Mouse (Mus musculus): Measurements from ENCODE around the gene Cemip2. TPM values are rescaled to one million over a fixed set of nuclear protein-coding genes. Genes with fewer than 3 reads are reported as not detected.

The Cemip2 gene
- total RNA-seq, 2 experiments from 2014 or later, result 1.1 to 4.6 TPM

DNA sequence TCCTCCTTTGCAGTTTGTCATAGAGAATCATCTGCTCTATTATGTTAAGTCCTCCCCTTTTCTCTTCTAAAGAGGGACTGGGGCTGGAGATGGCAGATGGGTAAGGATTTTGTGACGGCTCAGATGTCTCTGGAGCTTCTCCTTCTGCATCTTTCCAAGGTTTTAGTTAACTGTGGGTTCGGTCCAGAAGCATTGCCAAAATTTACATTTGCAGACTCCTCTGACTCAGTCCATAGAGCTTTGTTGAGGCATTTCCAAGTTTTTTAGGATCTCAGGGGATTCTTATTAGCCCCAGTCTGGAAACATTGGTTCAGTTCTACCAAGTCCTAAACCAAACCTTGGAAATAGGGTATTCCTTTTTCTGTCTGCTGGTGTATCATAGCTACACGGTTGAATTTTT, 1.5 kb upstream of the Cemip2 start:
- no peak for ATAC-seq (replicated peaks; ENCODE audit: low FRiP score, low TSS enrichment, poor library complexity, severe bottlenecking)

DNA sequence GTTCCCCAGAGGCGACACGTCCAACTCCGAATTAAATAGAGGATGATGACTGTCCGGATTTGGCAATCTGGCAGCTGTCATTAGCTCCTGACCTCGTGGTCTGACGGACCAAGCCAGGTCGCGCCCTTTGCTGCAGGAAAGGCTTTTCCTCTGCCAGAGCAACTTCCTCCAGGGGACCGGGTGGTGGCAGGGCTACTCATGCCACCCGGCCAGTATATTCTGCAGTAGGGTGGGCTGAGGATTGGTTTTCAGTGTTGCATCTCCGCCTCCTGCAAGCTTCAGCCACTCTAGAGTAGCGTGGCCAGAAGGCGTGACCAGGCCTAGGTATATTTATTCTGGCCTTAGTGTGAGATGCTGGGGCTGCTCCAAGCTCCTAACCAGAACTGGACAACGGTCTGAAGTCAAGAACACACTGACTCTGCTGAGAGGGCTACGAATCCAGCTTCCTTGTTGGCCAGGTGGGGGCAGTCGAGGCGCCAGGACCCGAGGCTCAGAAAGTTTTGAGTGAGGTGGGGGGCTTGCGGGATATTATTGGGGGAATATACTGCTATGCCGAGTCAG, 891 bp upstream of the Cemip2 start:
- 0 out of 2 replicates have a peak, but pooled peaks have one; percentile 38 for ATAC-seq (replicated peaks; ENCODE audit: low FRiP score, low TSS enrichment, poor library complexity, severe bottlenecking)

DNA sequence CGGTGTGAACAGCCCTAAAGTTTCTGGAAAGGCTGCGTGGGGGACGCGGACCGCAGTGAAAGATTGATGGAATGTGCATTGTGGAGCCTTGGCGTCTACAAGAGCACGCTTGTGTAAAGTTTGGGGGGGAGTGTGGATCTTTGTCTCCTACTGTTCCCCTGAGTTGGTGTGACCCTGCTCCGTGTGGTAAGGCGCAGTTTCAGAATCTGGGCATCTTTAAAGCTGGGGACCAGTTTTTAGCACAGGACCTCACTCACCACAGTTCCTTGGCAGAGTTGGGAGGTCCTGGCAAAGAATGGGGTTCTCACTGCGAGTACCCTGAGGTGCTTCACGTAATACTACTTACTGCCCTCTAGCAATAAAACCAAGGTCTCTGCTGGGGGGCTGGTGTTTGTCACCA, 964 bp downstream of the Cemip2 start:
- ATAC-seq (replicated peaks; ENCODE audit: low FRiP score, low TSS enrichment, poor library complexity, severe bottlenecking), result no peak

DNA sequence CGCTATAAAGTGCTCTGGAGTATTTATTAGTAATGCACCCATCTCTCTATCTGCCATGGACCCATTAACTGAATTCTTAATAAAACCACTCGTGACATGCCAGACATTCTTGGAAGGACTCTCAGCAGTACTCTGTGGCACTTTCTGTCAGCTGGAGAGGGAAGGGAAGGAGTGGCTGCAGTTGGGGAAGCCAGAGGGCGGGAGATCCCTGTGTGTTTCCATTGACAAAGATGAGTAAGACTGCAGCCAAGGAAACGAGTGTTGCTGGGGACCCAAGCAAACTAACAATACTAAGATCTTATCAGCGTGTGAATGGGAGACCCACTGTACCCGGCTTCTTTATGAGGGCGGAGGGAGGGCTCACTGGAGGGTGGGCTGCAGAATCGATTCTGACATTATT, 2.5 kb downstream of the Cemip2 start:
- no peak for ATAC-seq (replicated peaks; ENCODE audit: low FRiP score, low TSS enrichment, poor library complexity, severe bottlenecking)

DNA sequence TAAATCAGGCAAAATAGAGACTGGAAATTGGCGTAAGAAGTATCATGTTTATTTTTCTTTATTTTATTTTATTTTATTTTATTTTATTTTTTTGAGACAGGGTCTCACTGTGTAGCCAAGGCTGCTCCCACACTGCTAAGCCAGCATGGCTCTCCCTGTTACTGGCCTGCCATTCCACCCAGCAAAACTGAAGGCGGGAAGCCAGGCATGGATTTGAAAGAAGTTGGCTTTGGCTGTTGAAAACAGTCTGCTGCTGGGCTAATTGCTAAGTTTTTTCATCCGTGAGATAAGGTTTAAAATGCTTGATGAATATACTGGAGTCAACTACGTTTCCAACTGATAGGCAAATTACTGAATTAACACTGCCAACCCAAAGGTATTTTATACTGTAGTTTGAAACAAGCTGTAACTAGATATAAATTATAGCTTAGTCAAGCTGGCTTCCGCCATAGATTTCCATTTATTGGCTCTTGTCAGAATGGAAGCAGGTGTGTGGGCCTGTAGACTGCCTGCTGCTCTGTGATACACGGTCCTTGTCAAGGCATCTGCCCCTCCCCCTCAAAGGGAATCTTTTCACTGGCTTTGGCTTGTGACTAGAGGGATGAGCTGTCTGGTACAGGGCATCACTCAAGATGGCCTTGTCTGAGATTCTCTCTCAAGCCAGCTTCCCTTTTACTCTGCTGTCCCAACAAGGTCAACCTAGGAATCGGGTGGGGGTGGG, 3.1 kb downstream of the Cemip2 start:
- no peak for ATAC-seq (replicated peaks; ENCODE audit: low FRiP score, low TSS enrichment, poor library complexity, severe bottlenecking)

DNA sequence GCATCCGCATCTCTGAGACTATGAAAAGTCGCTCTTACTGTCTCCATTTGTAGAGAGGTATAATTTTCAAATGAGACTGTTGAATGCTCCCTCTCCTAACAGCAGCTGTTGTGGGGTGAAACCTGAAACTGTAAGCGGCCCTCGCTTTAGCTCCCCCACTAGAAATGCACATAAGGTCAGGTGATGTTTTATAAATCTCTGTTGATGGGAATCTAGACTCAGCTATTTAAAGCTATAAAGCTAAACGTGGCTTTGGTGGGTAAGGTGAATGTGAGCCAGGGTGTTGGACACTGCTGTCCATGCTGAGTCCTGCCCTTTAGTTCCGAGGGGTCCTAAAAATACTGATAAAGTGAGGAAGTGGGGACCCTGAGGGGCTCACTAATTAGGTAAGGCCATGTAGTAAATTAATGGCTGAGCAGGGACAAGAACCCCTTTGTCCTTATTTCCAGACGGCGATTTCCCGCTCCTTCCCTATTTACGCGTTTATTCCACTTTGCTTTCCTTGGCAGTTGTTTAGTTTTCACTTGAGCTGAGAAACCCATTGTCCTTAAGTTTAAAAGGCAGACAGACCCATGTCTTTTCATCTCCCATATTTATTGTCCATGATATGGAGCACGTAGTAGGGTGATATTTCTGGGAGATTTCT, 3.8 kb downstream of the Cemip2 start:
- no peak for ATAC-seq (replicated peaks; ENCODE audit: low FRiP score, low TSS enrichment, poor library complexity, severe bottlenecking)

DNA sequence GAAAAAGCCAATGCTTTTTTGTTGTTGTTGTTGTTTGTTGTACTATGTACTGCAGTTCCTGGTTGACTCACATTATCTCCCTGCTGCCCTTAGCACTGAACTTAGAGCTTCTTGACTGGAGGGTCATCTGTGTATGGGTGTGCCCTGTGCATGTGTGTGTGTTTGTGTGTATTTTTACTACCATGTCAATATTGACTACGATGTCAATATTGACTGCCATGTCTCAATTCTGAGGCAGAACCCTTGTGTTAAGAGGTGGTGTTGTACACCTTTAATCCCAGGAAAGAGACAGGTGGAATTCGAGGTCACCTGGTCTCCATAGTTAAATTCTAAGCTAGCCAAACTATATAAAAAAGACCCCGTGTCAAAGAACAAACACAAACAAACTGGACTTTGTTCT, 5.6 kb downstream of the Cemip2 start:
- ATAC-seq (replicated peaks; ENCODE audit: low FRiP score, low TSS enrichment, poor library complexity, severe bottlenecking), result no peak

DNA sequence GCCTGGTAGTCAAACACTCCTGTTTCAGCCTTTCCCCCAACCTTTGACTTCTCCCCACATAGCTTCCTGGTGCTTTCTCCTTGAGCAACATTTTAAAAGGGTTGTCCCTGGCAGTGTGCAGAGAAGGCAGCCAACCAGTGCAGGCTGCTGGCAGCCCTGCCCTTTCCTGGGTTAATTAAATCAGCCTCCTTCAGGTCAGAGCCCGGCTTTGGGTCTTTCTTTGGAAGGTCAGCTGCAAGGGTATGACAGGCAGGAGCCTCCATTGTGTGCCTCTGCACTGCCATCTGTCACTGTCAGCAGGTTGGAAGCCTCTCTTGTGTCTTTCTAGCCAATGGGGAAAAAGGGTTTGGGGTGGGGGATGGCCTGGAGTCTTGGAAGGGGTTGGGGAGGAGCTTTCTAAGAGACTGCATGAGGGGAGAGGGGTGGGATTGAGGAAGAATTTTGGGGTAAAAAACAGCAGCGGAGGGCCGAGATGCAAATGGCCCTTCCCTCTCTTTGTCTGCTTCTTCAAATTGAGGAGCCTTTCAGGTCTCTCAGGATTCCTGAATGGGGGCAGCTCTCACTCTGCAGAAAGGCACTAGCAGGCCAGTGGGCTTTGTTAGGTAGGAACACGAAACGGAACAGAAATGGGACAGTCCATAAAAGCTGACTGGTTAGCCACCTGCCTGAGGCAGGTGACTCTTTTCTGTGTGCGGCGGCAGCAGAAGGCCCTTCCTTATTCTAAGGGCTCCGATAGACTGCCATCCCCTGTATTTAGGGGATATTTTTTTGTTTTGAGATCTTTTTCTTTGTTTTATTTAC, 6.4 kb downstream of the Cemip2 start:
- no peak for ATAC-seq (replicated peaks; ENCODE audit: low FRiP score, low TSS enrichment, poor library complexity, severe bottlenecking)

DNA sequence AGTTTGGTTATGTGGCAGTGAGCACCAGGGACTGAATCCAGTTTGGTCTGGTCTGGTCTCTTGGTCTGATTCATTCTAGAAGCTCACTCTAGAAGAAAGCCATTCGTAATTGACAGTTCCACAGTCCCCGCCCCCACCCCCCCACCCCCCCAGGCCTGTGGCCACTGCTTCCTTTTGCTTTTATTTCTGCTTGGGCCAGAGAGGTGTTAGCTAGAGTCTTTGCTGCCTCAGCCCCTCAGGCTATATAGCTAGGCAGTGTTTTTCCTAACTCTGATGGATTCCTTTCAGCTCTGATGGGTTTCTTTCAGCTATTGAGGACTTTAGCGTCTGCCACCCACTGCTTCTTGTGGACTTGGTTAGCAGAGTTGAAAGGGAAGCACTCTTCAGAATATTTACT, 7.0 kb downstream of the Cemip2 start:
- no peak for ATAC-seq (replicated peaks; ENCODE audit: low FRiP score, low TSS enrichment, poor library complexity, severe bottlenecking)

DNA sequence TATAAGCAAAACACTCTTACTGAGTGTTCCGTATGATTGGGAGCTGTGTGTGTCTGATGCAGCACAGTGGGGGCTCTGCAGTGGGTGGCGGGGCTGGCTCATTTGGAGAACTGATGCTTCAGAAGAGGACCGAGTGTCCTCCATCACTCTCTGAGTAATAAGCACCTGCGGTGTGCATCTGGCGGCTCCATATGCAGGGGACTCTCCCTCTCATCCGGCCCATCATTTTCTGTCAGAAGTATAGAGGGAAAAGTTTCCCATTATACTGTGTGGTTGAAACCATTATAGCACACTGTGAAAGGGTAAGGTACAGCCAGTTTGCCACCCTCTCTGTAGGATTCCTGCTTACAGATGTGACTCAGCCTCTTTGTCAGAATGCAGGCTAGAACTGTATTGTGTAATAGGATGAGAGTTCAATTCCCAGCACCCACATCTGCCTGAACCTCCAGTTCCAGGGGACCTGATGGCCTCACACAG, 8.9 kb downstream of the Cemip2 start:
- no peak for ATAC-seq (replicated peaks; ENCODE audit: low FRiP score, low TSS enrichment, poor library complexity, severe bottlenecking)

DNA sequence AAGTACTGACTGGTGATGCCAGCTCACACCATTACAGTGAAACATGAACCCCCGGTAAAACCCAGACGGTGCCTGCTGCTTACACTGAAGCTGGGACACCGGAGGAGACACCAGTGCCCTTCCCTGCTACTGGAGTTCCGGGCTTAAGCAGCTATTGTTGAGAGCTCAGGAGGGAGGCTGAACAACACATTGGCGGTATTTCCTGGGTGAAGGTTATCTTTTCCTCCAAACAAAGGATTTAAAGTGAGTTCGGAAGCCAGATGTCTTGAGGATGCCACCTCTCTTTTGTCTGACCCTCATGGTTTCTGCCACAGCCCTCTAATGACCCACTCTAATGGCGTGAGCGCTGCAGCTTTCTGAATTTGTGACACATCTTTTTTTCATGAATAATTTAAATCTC, 10.9 kb downstream of the Cemip2 start:
- ATAC-seq (replicated peaks; ENCODE audit: low FRiP score, low TSS enrichment, poor library complexity, severe bottlenecking), result no peak

DNA sequence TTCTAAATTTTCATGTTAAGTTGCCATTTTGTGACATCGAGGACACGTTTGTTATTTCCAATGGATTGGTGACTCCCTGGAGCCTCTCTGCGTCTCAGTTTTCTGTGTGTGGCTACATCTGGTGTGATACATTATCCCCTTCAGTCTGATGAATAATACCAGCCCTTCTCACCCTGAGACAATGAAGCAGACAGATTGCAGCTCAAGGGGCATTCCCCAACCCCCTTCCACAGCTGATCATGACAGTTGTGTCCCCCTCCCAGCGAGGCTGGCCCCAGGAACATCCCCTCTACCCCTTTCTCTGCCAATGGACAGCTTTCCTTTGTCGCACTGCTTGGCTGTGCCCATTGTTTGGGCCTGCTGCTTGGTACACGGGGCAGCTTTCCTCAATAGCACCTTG, 11.5 kb downstream of the Cemip2 start:
- no peak for ATAC-seq (replicated peaks; ENCODE audit: low FRiP score, low TSS enrichment, poor library complexity, severe bottlenecking)

DNA sequence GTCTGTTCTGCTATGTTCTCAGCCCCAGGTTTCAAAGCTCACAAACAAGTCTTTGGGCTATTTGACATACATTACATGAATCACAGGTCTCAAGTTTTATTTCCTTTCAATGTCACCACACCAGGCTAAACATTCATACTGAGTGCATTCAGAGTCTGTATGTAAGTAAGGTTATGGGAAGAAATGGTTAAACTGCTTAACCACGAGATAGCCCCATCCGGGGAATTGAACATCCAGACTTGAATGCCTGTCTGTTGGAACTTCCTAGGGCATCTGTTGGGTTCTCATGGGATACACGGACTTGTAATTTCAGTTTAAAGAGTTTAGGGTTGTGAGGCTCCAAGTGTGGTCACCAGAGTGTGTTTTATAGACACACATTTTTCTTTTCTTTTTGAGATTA, 13.2 kb downstream of the Cemip2 start:
- ATAC-seq (replicated peaks; ENCODE audit: low FRiP score, low TSS enrichment, poor library complexity, severe bottlenecking), result no peak

DNA sequence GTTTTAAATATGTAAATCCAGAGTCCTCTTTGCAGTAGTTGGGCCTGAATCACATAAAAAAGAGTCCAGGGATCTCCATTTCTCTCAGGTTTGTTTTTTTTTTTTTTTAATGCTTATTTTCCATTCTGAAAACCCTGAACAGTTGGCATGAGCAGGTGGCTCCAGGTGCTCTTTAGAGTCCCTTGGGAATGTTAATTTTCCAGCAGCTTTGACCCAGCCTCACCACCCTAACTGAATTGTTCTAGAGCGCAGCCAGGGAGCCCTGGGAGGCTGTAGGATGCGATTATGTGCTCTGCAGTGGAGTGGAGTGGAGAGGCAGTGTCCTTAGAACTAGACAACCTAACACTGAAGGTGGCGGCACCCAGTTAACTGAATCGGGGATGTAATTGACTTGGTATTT, 13.7 kb downstream of the Cemip2 start:
- ATAC-seq (replicated peaks; ENCODE audit: low FRiP score, low TSS enrichment, poor library complexity, severe bottlenecking), result no peak

DNA sequence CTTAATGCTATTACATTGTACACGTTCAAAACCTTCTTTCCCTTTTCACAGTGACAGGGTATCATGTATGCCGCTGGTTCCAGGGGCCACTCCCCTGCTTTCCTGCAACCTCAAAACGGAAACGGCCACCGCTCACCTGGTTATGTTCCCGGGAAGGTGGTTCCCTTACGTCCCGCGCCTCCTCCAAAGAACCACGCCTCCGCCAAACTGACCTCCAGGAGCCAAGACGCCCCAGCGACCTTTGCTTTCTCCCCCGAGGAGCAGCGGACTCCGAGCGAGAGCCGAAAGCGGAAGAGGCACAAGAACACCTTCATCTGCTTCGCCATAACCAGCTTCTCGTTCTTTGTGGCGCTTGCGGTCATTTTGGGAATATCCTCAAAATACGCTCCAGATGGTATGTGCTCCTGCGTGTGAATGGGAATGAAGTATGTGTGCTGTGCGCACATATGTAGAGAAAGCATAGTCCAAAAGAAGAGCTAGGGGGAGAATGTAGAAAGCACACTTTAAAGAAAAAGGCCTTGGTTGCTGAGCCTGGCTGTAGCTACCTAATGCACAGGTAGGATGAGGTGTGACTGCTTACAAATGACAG, 14.5 kb downstream of the Cemip2 start:
- ATAC-seq (replicated peaks; ENCODE audit: low FRiP score, low TSS enrichment, poor library complexity, severe bottlenecking), result no peak

DNA sequence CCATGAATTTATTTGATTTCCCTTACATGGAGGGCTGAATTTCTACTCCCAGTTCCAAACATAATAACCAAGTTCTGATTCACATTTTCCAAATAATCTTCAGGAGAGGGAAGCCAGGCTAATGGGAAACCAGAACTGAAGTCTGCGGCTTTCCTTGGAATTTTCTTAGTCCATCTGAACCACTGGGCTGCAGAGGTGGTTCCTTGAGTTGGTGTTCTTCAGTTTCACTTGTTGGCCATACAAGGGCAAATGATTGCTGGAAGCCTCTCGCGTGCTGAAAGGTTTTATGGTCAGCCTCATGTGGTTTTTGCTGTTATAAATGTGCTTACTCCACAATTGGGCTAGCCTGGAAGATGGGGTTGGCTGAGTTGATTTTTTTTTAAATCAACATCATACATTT, 16.4 kb downstream of the Cemip2 start:
- ATAC-seq (replicated peaks; ENCODE audit: low FRiP score, low TSS enrichment, poor library complexity, severe bottlenecking), result no peak

DNA sequence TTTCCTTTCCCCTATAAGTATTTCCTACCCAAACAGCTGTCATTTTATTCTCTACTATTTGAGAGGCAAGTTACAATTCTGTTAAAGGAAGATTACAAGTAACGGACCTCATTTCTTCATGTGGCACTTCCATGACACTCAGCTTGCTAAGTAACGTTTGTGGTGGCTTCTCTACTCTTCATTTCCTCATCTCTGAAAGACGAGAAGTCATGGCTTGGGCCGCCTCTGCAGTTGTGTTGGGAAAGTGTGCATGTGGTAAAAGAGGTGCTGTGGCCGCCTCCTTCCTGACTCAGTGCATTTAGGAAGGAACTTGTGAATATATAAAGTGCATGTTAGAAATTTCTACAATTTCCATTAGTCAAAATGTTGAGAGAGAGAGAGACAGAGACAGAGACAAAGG, 18.2 kb downstream of the Cemip2 start:
- no peak for ATAC-seq (replicated peaks; ENCODE audit: low FRiP score, low TSS enrichment, poor library complexity, severe bottlenecking)

DNA sequence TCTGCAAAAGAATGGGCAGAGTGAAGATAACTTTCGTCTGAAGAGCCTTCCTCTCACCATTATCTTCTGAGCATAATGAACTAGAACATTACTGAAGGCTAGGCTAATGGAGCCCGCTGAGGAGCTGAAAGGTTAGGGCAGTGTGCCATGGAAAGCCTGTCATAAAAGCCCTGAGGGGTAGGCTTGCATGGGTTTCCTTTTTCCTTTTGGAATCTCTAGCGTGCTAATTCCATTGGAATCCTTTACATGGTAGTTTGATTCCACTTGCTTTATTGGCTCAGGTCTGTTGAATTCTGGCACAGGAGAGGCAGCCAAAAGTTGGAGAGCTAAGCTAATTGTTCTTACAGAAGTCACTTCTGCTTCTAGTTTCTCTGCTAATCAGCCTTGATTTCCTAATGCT, 20.6 kb downstream of the Cemip2 start:
- no peak for ATAC-seq (replicated peaks; ENCODE audit: low FRiP score, low TSS enrichment, poor library complexity, severe bottlenecking)

DNA sequence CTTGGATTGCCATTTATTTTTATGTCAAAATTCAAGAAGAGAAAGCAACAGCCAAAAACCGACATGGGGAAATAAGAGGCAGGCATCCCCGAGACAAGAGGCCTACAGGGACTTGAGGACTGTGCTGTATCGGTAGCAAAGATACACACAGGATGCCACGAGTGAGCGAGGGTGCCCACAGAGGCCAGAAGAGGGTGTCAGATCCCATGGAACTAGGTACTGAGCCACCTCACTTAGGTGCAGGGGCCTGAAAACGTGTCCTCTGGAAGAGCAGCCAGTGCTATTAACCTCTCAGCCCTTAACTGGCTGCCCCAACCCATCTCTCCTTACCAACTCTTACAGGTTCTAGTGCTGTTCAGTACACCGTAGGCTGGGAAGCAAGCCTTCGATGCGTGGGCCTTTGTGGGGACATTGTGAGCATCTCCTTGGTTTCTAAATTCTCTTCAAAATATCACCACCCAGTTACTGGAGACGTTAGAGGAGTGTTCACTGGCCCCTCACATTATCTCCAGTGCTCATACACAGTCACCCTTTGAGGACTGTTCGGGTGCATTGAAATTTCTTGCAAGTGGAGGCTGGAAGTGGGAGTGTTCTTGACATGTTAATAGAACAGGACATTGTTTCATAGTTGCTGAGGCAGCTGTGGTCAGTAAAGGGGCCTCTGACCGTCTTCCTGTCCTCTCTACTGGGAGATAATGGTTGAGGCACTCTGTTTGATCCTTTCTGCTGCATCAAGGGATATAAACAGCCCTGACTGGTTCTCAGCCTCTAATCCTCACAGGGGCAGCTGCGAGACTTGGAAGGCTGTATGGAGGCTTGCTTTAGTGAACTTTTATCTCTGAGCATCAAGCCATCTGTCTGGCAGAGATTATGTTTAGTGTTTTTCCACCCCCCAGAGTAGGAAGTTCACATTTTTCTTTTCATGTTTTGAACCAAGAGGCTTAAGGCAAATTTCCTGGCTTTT, 21.6 kb downstream of the Cemip2 start:
- peak; percentile 95 for ATAC-seq (replicated peaks; ENCODE audit: low FRiP score, low TSS enrichment, poor library complexity, severe bottlenecking)

All from megakaryocyte-erythroid progenitor cell, adult 5-6 weeks (primary cell).